Mouse (Mus musculus) forebrain, embryonic 15.5 days (tissue): ENCODE data around the gene Tmem178. TPM values are rescaled to one million over a fixed set of nuclear protein-coding genes. Genes with fewer than 3 reads are reported as not detected.

Experiments used
- ATAC-seq: fragments of 200-750 bp; cut with Nextera tagmentation; replicated peaks from 2 replicates; pipeline ENCODE4 v1.8.0; 2017; ENCODE audit warnings: mild to moderate bottlenecking, moderate TSS enrichment, moderate library complexity
- H3K27ac ChIP-seq: fragments of 300-500 bp; sonication (generic); replicated peaks from 2 replicates; pipeline ENCODE4 v1.5.1; 2015; ENCODE audit warnings: mild to moderate bottlenecking, inconsistent platforms
- H3K27me3 ChIP-seq: fragments of 300-500 bp; sonication (generic); 2 replicates; pipeline ENCODE4 v1.6.1; 2015; ENCODE audit warnings: inconsistent platforms
- H3K36me3 ChIP-seq: fragments of 300-500 bp; sonication (generic); 2 replicates; pipeline ENCODE4 v1.6.1; 2015; ENCODE audit warnings: mild to moderate bottlenecking, inconsistent platforms
- H3K4me1 ChIP-seq: fragments of 300-500 bp; sonication (generic); 2 replicates; pipeline ENCODE4 v1.6.1; 2015; ENCODE audit warnings: inconsistent platforms
- H3K4me2 ChIP-seq: fragments of 300-500 bp; sonication (generic); replicated peaks from 2 replicates; pipeline ENCODE4 v1.6.1; 2015; ENCODE audit warnings: mild to moderate bottlenecking, inconsistent platforms
- H3K4me3 ChIP-seq: fragments of 300-500 bp; sonication (generic); 2 replicates; pipeline ENCODE4 v1.5.1; 2015; ENCODE audit warnings: mild to moderate bottlenecking, inconsistent platforms
- H3K9ac ChIP-seq: fragments of 300-500 bp; sonication (generic); replicated peaks from 2 replicates; pipeline ENCODE4 v1.6.1; 2015; ENCODE audit warnings: mild to moderate bottlenecking, inconsistent platforms
- H3K9me3 ChIP-seq: fragments of 300-500 bp; sonication (generic); 2 replicates; pipeline ENCODE4 v1.6.1; 2016; ENCODE audit warnings: inconsistent platforms
- WGBS: fragments of 180-500 bp; shearing (Covaris S2); methylation state at CpG from one replicate; pipeline ENCODE4 v1.1.7; 2015; ENCODE audit warnings: mixed read lengths; 5-methylcytosine and 5-hydroxymethylcytosine counted together
- polyA plus RNA-seq: library from polyadenylated mRNA; unstranded; fragments of >200 nt; fragmentation: Nextera tagmentation; extraction: Ambion mirVana; gene quantifications from 2 replicates; pipeline ENCODE4 v1.2.1, GENCODE M21; 2015

Gene Tmem178
- polyA plus RNA-seq, 1 experiment from 2014 or later = 43.7 TPM

DNA sequence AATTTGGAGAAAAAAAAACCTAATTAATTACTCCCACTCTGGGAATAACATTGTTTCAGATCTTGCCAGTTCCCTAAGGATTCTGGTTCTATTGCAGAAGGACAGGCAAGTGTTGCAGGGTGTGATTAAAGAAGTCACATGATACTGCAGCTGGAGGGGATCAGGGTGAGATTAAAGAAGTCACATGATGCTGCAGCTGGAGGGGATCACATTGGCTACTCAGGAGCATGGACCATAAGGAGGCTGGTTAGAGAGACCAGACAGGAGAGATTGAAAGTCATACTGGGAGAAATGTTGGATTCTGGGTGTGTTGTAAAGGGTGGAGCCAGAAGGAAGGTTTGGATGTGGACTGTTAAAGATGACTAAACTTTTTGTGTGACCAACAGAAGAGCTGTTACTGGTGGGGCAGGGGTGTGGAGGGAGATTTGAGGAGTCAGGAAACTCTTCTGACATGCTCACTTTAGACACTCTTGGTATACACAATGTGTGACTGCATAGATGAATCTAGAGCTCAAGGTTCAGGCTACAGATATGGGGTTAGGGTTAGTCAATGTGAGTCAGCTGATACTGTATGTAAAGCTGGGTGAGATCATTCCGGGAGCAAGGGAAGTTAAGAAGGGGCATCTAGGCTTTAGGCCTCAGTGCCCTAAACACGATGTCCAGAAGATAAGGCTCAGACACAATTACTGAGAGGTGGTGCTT lies 94.4 kb downstream of the Tmem178 start:
- Histone ChIP-seq H3K9me3 (no peaks in the 10 kb centered on the region), H3K4me3 (no peak overlapping the region), H3K4me2 (no peak overlapping the region), H3K27ac (no peak overlapping the region), H3K27me3 (no peaks in the 10 kb centered on the region), H3K36me3 (peaks cover 13% of the 10 kb centered on the region), H3K9ac (no peak overlapping the region), H3K4me1 (no peaks in the 10 kb centered on the region)
- ATAC-seq = no peak
- WGBS = 97% methylated on average over 2 of the region's 2 CpGs

DNA sequence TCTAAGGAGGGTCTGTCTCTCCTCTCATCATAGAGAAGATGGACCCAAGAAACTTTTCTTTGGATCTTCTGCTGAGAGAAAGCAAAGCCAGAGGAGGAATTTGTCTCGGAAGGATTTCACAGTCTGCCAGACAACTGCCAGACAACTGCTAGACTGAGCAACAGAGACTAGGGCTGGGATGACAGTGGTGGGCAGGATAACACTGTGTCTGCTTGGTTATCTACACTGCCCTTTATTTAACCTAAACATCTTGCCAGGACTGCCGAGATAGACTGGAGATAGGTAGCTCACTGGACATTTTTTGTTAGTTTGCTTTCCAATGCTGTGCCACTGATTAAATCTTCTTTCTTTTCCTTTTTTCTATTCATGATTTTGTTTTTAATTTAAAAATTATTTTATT lies 97.2 kb downstream of the Tmem178 start:
- no peak overlapping the region for H3K4me3 ChIP-seq
- H3K4me2 ChIP-seq = no peak overlapping the region
- ATAC-seq = no peak
- peaks cover 13% of the 10 kb centered on the region for H3K36me3 ChIP-seq
- no peaks in the 10 kb centered on the region for H3K4me1 ChIP-seq
- no peaks in the 10 kb centered on the region for H3K9me3 ChIP-seq
- H3K27me3 ChIP-seq = no peaks in the 10 kb centered on the region
- no peak overlapping the region for H3K9ac ChIP-seq
- no peak overlapping the region for H3K27ac ChIP-seq
- WGBS = 87% methylated on average over 2 of the region's 2 CpGs

DNA sequence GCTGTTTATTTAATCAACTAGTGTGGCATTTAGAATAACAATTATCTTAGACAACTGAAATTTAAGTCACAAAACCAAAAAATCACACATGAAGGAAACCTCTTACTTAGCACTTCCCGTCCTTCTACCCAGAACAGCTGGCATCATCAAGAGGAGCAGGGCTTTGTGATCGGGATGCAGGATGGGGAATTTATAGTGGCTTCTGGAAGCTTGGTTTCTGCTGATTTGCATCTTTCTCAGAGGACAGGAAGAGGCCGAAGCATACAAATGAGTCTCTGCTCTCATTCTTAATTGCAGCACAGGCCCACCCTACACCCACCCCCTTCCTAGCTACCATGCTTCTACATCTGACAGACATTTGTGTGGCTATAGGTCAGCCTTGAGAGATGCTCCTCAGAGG lies 99.9 kb downstream of the Tmem178 start:
- 0 out of 2 replicates have a peak, but pooled peaks have one; percentile 13 for ATAC-seq
- no peaks in the 10 kb centered on the region for H3K9me3 ChIP-seq
- WGBS = 54% methylated on average over 3 of the region's 3 CpGs

GRCm38 (mm10) chr17:81045115-81045514 lies 100.7 kb downstream of the Tmem178 start:
- no peaks in the 10 kb centered on the region for H3K4me1 ChIP-seq
- H3K9ac ChIP-seq = no peak overlapping the region
- H3K4me2 ChIP-seq = no peak overlapping the region
- no peak for ATAC-seq
- no peaks in the 10 kb centered on the region for H3K9me3 ChIP-seq
- H3K36me3 ChIP-seq = 0 out of 2 replicates have a peak, but pooled peaks cover 1% of the 10 kb centered on the region
- H3K27me3 ChIP-seq = no peaks in the 10 kb centered on the region
- no peak overlapping the region for H3K4me3 ChIP-seq
- no peak overlapping the region for H3K27ac ChIP-seq
- WGBS = 96% methylated on average over 6 of the region's 6 CpGs

More for the DNA sequence above, 99.9 kb downstream of the Tmem178 start:
- peaks cover 4% of the 10 kb centered on the region; the same call in 1 of the 2 replicates for H3K36me3 ChIP-seq
- H3K4me2 ChIP-seq = no peak overlapping the region
- H3K9ac ChIP-seq = no peak overlapping the region
- no peaks in the 10 kb centered on the region for H3K27me3 ChIP-seq
- no peak overlapping the region for H3K4me3 ChIP-seq
- H3K4me1 ChIP-seq = no peaks in the 10 kb centered on the region
- no peak overlapping the region for H3K27ac ChIP-seq

DNA sequence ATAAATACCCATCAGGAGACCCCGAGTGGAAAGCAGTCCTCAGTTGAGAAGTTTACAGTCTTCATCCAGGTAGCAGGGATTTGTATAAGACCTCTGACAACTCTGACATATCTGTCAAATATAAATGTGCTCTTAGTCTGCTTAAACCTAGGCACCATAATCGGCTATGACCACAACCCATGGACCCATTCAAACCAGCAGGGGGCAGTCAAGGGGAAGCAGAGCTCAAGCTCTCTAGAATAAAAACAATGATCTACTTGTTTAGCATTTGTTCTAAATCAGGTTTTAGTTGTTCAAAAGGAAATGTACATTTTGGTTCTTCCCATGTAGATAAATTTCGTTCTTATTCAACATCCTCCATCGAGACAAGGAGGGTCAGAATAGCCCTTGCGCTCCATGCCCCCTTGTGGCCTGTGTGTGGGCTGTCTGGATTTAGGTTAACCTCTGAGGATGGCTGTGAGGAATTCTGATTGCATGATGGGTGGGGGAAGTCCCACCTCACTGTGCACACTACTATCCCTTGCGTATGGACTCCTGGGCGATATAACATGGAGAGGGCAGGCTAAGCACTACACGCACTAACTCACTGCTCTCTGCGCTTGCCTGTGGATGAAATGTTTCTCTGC lies 101.2 kb downstream of the Tmem178 start:
- Histone ChIP-seq H3K36me3 (no peaks in the 10 kb centered on the region), H3K4me3 (no peak overlapping the region), H3K9ac (no peak overlapping the region), H3K27me3 (no peaks in the 10 kb centered on the region), H3K9me3 (no peaks in the 10 kb centered on the region), H3K4me2 (no peak overlapping the region), H3K4me1 (no peaks in the 10 kb centered on the region), H3K27ac (no peak overlapping the region)
- 85% methylated on average over 9 of the region's 9 CpGs for WGBS
- no peak for ATAC-seq

DNA sequence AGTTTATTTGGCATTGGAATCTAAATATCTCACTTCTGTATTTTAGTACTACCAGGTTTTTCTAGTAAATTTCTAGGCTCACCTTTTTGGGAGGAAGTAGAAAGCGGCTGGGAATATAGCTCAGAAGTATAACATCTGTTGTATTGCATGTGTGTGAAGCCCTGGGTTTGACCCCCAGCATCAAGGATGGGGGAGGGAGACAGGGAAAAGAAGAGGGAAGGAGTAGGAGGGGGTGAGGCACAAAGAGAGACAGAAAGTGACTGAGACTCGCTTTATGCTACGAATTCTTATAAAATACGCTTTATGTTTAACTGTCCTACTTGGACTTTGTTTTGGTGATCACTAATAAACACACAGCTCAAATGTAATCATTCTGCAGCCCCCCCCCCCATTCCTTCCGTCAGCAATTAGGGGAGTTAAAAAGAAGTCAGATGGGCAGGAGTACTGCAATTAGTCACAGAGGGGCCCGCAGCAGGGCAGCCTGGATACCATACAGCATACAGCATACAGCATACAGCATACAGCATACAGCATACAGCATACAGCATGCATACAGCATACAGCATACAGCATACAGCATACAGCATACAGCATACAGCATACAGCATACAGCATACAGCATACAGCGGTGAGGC lies 103.6 kb downstream of the Tmem178 start:
- no peak overlapping the region for H3K4me3 ChIP-seq
- H3K27ac ChIP-seq = no peak overlapping the region
- H3K9me3 ChIP-seq = no peaks in the 10 kb centered on the region
- ATAC-seq = no peak
- H3K36me3 ChIP-seq = no peaks in the 10 kb centered on the region
- WGBS = 70% methylated on average over 7 of the region's 7 CpGs
- H3K9ac ChIP-seq = no peak overlapping the region
- no peak overlapping the region for H3K4me2 ChIP-seq
- H3K4me1 ChIP-seq = no peaks in the 10 kb centered on the region
- H3K27me3 ChIP-seq = no peaks in the 10 kb centered on the region

Other genes with a start within 250 kb of the Tmem178 start
- 31.7 and 33.5 TPM in 2 replicates for gene Map4k3, start 216.1 kb upstream of the Tmem178 start, polyA plus RNA-seq
- 11.4 TPM in 2 replicates for gene Thumpd2, start 120.5 kb downstream of the Tmem178 start, polyA plus RNA-seq